Mouse (Mus musculus) left cerebral cortex, postnatal 14 days (tissue): ENCODE data around the gene Peli3. TPM values are rescaled to one million over a fixed set of nuclear protein-coding genes. Genes with fewer than 3 reads are reported as not detected.
"Not testable (repeated sequence)": the region's sequence is repeated elsewhere in the genome, so short reads cannot be mapped to it uniquely, and the experiment has no call there.

Experiments used
- DNase-seq, 2 experiments: peaks; one replicate each; pipeline ENCODE4 v3.0.0; 2021 to 2022; ENCODE audit warnings: low spot score in 2 of 2, mixed read lengths in 1 of 2
- intact Hi-C: fragments of 180-260 bp; cut with DNase I; formaldehyde crosslinking; loops from one replicate; pipeline ENCODE4 v1.15.1; 2025
- long read RNA-seq, 2 experiments: library from polyadenylated mRNA; stranded (forward); transcript quantifications; one replicate each; pipeline ENCODE4 v2.0.0; 2021
- total RNA-seq, 2 experiments: library from RNA; stranded (reverse); gene quantifications; 2 replicates each; pipeline ENCODE4 v1.2.3; 2021

The Peli3 gene
- total RNA-seq: 10 to 100 TPM; 15.9 to 17.2 TPM
- long read RNA-seq, experiment 1, full-length matches to known transcripts: 11 of 19 reads
- long read RNA-seq, experiment 1, partial matches to known transcripts: 5 of 19 reads
- long read RNA-seq, experiment 1, other reads (novel, unspliced or antisense): 3 of 19 reads
- long read RNA-seq, experiment 2, full-length matches to known transcripts: 6 of 15 reads
- long read RNA-seq, experiment 2, partial matches to known transcripts: 5 of 15 reads
- long read RNA-seq, experiment 2, other reads (novel, unspliced or antisense): 4 of 15 reads

DNA sequence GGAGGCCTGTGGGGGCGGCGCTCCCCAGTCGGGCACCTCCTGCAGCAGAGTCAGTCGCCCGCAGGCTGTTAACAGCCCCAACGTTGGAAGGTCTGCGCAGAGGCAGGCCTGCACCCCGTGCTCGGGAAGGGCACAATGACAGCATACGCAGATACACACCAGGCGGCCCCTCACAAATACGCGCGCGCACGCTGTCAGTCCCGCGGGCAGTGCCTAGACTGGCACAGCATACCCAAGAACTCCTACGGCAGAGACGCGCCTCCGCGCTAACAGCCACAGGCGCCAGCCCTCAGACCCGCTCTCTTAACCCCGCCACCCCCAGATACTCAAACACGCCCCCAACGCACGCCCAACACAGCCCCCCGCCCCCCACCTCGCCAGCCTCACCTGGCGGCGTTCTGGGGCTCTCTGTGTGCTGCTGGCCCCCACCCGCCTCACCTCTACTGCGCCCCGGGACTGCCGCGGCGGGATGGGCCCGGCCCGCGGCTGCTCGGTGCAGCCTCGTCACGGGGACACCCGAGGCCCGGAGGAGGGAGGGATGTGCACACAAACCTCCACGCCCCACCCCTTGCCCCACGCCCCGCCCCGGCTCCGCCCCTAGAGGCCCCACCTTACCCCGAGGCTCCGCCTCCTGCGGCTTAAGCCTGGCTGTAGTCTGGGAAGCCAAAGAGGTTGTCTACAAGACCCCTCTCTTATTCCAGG, at the start of gene Peli3:
Peli3 (minus strand) TSS at position 577 of the 702 bp plus-strand sequence.
- intact Hi-C loops: no loop called here
- DNase-seq: peak; percentile 77 to 79

DNA sequence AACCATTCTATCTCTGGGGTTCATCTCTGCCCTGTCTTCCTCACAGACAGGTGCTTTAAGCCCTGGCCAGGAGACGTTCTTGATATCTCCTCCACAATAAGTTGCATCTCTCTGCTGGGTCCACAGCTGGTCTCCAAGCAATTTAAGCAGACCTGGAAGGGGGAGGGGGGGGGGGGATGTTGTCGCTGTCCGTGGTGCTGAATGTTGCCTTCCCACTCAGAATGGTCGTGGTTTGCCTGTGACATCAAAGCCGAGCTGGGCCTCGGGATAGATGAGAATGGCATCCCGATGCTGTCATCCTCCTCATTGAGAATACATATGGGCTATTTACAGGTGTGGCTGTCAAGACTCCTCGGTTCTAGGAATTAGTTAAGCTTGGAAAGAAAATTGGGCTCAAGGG, 49.4 kb upstream of the Peli3 start:
- intact Hi-C loops: no loop called here
- DNase-seq: no peak

DNA sequence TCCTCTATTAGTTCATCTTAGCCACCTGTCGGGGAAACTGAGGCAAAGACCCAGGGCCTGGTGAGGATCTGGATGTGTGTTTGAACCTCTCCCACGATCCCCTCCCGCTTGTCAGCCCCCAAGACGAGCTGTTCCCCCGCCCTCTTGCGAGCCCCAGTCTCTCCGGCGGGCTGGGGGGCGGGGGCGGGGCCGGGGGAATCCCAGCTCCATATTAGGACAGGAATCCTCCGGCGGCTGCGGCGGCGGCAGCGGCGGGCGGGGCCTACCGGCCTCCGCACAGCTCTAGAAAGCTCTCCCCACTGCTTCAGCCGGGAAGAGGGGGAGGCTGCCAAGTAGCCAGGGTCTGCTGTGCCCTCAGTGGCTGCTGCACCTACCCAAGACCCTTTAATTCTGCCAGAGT, 47.8 kb upstream of the Peli3 start:
- DNase-seq: peak; percentile 57 to 64
- intact Hi-C loops: no loop called here

DNA sequence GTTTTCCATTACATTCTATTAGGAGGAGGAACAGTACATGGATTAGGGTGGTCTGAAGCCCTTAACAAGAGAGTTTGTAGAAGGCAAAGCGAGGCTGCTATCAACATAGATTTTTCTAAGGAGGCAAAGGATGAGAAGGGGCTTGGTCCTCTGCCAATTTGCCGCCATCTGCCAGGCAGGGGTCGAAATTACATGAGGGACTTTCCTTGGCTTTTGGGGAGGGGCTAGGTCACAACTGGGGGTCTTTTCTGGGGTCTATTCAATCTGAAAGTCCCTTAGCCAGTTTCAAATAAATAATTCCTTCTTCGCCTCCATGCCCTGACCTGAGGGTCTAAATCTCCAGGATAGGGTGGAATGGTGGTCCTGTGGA, 47.3 kb upstream of the Peli3 start, which contains the start of gene Npas4:
Npas4 (minus strand) TSS at position 61 of the 370 bp plus-strand sequence.
- intact Hi-C loops: no loop called here
- no peak for DNase-seq

DNA sequence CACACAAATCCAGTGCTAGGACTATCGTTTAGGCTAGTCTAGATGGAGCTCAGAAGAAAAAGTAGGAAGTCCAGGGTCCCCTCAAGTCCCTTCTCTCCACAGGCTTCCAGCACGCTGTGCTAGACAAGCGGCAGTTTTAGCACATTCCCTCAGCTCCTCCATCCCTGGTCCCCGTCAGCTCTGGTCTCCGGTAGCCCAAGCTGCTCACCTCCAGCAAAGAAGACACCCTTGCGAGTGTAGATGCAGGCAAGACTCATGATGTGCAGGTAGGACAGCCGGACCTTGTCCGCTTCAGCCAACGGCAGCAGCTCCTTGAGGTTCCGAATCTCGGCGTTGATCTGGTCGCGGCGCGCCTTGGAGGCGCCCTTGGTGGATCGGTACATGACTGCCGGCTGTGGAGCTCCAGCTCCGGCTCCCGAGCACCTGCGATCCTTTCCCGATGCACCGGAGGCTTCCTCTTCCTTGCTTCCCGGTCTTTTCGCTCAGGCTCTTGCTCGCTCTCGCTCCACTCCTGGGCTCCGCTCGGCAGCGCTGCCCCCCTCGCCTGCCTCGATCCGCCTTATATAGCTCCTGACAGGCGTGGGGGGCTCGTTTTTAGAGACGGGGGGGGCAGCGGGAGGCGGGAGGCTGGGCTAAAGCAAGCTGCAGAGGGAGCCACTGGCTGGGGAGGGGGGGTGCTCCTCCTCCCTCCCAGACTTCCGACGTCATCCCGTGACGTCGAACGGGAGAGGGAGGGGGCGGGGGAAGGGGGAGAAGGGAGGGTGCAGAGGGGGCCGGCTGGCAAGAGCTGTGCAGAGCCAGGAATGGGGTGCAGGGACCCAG, 46.7 kb upstream of the Peli3 start:
- peak; percentile 81 to 88 for DNase-seq
- intact Hi-C loops: no loop called here

DNA sequence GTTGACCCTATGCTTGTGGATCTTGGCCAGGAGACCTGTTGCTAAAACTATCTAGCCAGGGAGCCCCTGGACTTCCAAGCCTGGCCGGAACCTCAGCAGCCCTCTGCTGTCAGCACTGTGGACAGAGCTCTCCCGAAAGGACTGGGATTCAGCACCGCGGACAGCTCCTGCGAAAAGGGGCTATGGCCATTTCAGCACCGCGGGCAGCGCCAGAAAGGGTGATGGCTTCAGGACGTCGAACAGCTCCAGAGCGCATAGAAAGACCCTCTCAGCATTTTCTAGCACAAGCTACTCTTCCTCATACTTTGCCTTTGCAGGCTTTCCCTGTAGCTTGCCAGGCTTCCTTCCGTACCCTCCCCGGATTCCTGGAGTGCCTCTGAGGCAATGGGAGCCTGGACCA, 46.1 kb upstream of the Peli3 start:
- DNase-seq: peak in 1 of 2 experiments; percentile 74
- intact Hi-C loops: no loop called here

DNA sequence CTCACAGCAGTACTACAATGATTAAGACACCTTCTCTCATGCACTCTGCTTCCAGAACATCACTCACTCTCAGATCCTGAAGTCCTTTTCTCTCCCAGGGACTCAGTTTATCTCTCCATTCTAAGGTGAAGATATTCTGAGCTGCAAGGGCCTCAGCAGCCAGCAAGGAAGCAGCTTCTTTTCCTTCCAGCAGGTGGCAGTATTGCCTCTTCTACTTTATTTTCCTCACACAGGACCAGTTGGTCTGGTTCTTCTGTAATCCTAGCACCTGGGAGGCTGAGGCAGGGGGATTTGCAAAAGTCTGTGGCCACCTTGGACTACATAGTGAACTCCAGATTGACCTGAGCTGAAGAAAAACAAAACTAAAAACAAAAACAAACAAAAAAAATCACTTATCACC, 38.8 kb upstream of the Peli3 start:
- intact Hi-C loops: loop anchor here (1.0 kb wide), 1 partner anchor 21 kb away; no protein-coding TSS in a partner anchor
- DNase-seq: peak; percentile 80

DNA sequence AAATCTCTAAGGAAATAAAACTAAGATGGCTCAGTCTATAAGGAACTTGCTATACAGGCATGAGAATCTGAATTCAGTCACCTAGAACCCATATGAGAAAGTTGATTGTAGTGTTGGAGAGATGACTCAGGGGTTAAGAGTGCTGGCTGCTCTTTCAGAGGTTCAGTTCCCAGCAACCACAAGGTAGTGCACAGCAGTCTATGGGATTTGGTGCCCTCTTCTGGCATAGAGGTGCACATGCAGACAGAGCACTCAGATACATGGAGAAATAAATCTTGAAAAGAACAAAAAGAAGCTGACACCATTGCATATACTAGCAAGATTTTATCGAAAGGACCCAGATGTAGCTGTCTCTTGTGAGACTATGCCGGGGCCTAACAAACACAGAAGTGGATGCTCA, 25.3 kb upstream of the Peli3 start:
- DNase-seq: no peak
- intact Hi-C loops: no loop called here

DNA sequence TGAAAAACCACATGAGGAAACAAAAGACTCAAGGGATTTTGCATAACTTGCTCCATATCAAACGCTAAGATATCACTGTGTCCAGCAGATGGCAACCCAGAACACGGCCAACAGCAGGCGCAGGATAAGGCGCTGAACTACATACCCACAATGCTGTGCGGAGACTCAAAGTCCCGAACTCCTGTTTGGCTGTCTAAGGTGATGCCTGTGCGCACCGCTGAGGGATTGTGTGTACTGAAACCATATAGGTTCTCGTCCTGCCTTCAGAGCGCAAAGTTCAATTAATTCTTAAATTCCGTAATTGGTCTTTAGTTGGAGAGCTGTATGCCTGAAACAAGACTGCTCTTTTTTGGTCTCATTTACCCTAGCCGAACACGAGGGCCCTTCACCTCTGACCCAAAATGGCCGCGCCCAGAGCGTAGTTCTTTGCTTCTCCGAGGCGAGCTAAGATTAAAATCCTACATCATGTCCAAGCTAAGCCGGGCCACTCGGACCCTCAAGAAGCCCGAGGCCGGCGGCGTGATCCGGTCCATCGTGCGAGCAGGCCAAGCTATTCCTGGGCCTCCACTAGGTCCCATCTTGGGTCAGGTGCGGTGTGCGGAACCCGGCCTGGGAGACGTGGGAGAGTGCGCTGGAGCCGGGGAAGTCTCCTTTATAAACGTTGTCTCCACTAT, 19.1 kb upstream of the Peli3 start, which contains the start of gene Mrpl11:
Mrpl11 (plus strand) TSS at position 220 of the 674 bp plus-strand sequence.
- DNase-seq: peak; percentile 92 to 96
- intact Hi-C loops: loop anchor here (5.0 kb wide), 1 partner anchor 40 kb away; no protein-coding TSS in a partner anchor

DNA sequence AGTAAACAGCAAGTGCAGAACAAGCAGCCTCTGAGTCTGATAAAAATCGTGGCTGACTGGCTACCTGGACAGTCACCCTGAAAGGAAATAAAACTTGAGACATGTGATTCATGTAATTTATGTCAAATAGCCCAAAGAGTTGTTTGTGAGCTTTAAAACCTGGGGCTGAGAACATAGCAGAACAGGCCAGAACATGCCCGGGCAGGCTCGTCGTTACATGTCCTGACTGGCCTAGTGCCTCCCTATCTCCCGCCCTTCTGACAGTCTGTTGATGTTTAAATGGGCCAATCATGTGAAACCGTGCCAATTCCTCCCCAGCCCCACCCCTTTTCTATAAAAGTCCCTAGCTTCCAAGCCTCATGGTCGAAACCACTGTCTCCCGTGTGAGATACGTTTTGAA, 5.7 kb upstream of the Peli3 start:
- DNase-seq: not testable (repeated sequence)

DNA sequence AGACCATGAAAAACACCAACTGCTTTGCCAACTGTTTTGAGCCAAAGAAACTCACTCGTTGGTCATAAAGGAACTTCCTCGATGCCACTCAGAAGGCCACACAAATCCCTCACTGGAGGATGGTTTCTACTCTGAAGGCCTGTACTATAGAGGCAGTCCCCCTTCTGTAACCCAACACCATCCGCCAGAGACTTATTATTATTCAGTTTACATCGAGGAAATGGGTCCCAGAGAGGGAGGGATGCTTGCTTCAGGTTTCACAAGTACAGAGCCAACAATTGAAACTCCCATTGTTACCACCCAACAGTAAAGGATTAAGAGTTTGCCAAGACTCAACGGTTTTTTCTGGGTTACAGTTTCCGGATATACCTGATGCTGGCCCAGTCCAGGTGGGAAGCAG, 2.6 kb upstream of the Peli3 start:
- intact Hi-C loops: no loop called here

More for the DNA sequence above, 5.7 kb upstream of the Peli3 start:
- intact Hi-C loops: not testable (repeated sequence)

DNA sequence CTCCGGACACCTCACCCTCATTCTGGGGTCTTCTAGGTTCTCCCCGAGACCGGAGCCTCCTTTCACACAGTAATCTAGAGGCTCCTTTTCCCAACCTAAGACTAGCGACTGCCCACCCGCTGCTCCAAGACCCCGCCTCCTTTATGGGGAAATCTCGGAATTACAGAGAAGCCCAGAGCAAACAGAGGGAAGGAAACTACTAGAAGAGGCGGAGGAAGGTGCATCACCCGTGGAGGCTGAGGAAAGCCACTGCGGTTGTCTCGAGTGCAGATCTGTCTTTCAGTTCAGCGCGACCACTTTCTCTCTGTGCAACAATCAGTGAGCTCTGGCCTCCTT, 294 bp upstream of the Peli3 start:
- intact Hi-C loops: no loop called here
- peak in 1 of 2 experiments; percentile 34 for DNase-seq

More for the DNA sequence above, 2.6 kb upstream of the Peli3 start:
- DNase-seq: no peak

DNA sequence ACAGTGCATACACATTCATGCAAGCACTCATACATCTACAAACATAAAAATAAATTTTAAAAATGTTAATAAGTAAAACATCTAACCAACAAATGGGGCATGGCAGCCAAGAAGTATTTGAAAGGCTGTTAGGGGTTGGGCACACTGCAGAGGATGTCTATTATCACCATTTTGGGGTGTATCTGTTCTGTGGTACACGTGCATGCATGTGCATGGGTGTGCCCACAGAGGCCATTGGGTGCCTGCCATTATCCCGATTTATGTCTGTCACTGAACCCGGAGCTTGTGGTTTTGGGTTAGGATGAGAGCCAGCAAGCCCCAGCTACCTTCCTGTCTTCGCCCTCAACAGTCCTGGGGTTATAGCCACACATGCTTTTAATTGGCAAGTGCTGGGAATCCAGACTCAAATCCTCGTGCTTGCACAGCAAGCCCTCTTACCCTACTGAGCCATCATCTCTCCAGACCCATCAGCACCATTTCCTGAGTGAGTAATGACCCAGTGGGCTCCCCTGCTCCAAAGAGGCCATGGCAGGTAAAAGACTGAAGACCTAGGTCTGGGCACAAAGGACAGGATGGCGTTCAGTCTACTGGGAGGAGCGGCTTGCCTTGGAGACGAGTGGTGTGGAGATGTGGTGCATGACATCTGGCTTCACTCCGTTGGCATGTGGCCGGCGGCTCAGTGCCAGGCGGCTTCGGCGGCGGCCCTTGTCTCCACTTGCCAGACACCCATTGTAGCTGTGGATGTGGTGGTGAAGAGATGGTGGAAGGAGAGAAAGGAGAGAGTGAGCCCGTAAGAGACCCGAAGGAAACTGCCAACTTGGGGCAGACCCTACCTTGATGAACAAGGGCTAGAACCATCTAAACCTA, 5.2 kb downstream of the Peli3 start:
- intact Hi-C loops: no loop called here

DNA sequence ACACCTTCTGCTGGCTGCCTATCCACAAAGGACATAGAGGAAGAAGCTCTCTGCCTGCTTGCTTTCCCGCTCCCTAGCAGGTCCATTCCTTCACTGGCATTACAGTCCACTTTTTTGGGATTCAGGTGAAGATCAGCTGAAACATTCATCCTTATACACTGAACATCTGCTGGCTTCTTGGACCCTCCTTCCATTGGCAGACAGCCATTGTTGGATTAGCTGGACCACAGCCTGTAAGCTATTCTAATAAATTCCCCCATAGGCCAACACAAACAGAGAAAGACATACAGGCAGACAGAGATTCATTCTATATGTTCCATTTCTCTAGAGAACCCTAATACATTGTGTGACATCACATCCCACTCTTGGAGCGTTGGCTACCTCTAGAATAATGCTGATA, 6.0 kb downstream of the Peli3 start:
- intact Hi-C loops: no loop called here
- no peak for DNase-seq

More for the DNA sequence above, 5.2 kb downstream of the Peli3 start:
- no peak for DNase-seq

DNA sequence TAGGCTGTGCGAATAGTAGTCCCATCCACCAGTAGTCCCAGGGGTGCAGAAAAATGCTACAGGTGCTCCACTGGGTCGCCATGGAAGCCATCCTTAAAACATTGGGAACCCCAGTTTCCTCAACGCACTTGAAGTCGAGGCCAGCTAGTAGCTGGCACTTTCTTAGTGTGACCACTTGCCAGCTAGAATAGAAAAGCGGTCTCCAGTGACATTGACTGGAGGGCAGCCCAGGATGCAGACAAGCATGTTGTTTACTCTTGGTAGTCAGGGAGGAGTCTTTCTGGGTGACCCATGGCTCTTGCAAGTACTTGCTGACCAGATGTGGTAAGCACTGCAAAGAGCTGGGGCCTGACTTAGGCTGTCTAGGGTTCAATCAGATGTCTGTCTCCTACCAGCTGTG, 14.1 kb downstream of the Peli3 start:
- peak in 1 of 2 experiments; percentile 32 for DNase-seq
- intact Hi-C loops: no loop called here

DNA sequence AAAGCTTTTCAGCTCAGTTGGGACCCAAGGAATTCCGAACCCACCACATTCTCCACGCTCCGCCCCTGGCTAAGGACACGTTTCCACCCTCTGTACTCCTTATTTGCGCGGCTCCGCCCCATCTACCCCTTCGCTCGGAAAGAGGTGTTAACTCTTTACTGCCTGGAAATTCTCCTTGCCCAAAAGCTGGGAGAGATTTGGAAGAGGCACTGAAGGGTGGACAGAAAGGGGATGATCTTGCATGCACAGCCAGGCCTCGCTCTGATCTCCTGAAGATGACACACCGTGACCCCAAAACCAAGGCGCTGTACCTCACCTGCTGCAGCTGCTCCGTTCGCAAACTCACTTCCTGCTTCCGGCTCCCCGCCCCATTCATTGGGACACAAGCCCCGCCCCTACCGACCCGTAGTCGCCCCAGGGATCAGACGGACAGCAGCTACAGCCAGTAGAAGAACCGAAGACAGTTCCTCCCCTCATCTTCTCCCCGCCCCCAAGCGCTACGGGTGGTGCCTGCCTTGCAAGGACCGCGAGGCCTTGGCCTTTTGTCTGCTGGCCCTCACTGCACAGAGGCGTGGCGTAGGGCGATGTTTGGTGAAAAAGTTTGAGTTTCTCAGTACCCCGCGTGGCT, 14.9 kb downstream of the Peli3 start, which contains the start of gene Dpp3:
Dpp3 (minus strand) TSS at position 384 of the 628 bp plus-strand sequence.
- intact Hi-C loops: no loop called here
- DNase-seq: peak; percentile 98

DNA sequence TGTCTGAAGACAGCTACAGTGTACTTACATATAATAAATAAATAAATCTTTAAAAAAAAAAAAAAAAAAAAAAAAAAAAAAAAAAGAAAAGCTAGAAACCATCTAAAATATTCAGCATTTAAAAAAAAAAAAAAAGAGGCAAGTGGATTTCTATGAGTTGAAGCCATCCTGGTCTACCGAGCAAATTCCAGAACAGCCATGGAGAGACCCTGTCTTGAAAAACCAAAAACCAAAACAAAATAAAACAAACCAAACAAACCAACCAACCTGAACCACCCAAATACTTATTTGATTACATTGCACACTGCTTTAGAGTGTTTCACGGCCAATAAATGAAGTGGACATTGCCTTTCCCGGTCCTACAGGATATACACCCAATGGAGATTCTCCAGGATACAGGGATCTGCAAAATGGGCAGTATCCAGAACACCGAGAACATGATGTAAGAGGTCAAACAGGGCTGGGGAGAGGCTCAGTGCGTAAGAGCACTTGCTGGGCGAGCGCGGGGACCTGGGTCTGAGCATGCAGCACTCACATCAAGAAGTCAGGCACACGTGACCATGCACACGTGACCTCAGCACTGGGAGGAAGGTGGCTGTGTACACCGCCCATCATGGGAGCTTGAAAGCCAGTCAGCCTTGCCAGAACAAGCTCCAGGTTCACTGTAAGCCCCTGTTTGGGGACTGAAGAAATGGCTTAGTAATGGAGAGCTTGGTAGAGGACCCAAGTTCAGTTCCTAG, 17.6 kb downstream of the Peli3 start:
- intact Hi-C loops: no loop called here
- no peak for DNase-seq
